Mouse (Mus musculus) intestine, embryonic 14.5 days (tissue): ENCODE results near the gene Mettl2. TPM values are rescaled to one million over a fixed set of nuclear protein-coding genes. Genes with fewer than 3 reads are reported as not detected.
A peak's percentile ranks its signal among the peaks of the same experiment; 100 is the strongest.

Experiments used
- ATAC-seq: fragments of 200-750 bp; cut with Nextera tagmentation; replicated peaks from 2 replicates; pipeline ENCODE4 v1.8.0; 2017; ENCODE audit warnings: low read depth, moderate number of reproducible peaks, moderate TSS enrichment, moderate library complexity; ENCODE audit not compliant: low FRiP score, low TSS enrichment
- DNase-seq: peaks from one replicate; pipeline ENCODE4 v3.0.0-alpha.2; 2018; ENCODE audit warnings: low spot score
- H3K27ac ChIP-seq: fragments of 300-500 bp; sonication (generic); 2 replicates; pipeline ENCODE4 v1.5.1; 2014; ENCODE audit warnings: low read depth, mild to moderate bottlenecking, control low read depth
- H3K27me3 ChIP-seq: fragments of 300-500 bp; sonication (generic); replicated peaks from 2 replicates; pipeline ENCODE4 v1.6.1; 2014; ENCODE audit warnings: low read length, control low read depth; ENCODE audit not compliant: control insufficient read depth, insufficient read depth
- H3K36me3 ChIP-seq: fragments of 300-500 bp; sonication (generic); 2 replicates; pipeline ENCODE4 v1.6.1; 2014; ENCODE audit warnings: low read length, control low read depth; ENCODE audit not compliant: control insufficient read depth, insufficient read depth
- H3K4me1 ChIP-seq: fragments of 300-500 bp; sonication (generic); replicated peaks from 2 replicates; pipeline ENCODE4 v1.6.1; 2014; ENCODE audit warnings: low read length, control low read depth, mixed read lengths; ENCODE audit not compliant: control insufficient read depth, insufficient read depth
- H3K4me2 ChIP-seq: fragments of 300-500 bp; sonication (generic); 2 replicates; pipeline ENCODE4 v1.6.1; 2014; ENCODE audit warnings: low read length
- H3K4me3 ChIP-seq: fragments of 300-500 bp; sonication (generic); 2 replicates; pipeline ENCODE4 v1.5.1; 2014; ENCODE audit warnings: low read depth, low read length, control low read depth, mixed read lengths
- H3K9ac ChIP-seq: fragments of 300-500 bp; sonication (generic); 2 replicates; pipeline ENCODE4 v1.6.1; 2014; ENCODE audit warnings: mild to moderate bottlenecking, low read length
- H3K9me3 ChIP-seq: fragments of 300-500 bp; sonication (generic); 2 replicates; pipeline ENCODE4 v1.6.1; 2016; ENCODE audit warnings: low read length, control low read depth; ENCODE audit not compliant: control insufficient read depth
- WGBS: fragments of 180-500 bp; shearing (Covaris S2); extraction: QIAGEN DNeasy Blood & Tissue Kit; methylation state at CpG from one replicate; pipeline ENCODE4 v1.1.7; 2014; 5-methylcytosine and 5-hydroxymethylcytosine counted together
- polyA plus RNA-seq: library from polyadenylated mRNA; unstranded; fragments of >200 nt; fragmentation: Nextera tagmentation; extraction: Ambion mirVana; gene quantifications from 2 replicates; pipeline ENCODE4 v1.2.1, GENCODE M21; 2014

The Mettl2 gene
- polyA plus RNA-seq, 1 experiment from 2014 or later = 40.7 TPM

DNA sequence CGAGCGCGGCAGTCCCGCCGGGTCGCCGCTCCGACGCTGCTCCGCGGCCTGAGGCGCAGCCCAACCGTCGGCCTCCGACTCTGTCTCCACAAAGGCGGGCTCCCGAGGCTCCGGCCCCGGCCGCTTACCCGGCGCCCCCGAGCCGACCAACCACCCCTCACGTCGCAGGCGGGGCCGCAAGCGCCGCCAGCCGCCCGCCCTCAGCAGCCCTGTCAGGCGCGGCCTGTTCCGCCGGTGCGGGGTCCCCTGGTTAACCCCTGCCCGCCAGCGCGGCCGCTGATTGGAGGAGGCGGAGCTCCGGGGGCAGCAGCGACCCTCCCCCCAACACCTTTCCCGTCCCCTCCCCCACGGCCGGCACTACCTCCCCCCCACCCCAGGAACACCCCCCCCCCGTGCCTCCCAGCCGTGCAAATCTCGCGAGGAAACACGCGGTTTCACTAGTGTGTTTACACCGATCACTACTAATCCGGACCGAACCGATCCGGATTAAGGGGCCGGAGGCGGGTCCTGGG, 55.0 kb downstream of the Mettl2 start:
- H3K4me1 ChIP-seq = peaks cover 18% of the 10 kb centered on the region
- H3K27ac ChIP-seq = peak overlapping the region; percentile 97
- peaks cover 21% of the 10 kb centered on the region for H3K36me3 ChIP-seq
- DNase-seq (peak; percentile 96), ATAC-seq (peak; percentile 98)
- H3K27me3 ChIP-seq = no peaks in the 10 kb centered on the region
- H3K9ac ChIP-seq = peak overlapping the region; percentile 99
- WGBS = 1% methylated on average over 52 of the region's 60 CpGs
- peak overlapping the region; percentile 86 for H3K4me2 ChIP-seq
- peak overlapping the region; percentile 90 for H3K4me3 ChIP-seq
- H3K9me3 ChIP-seq = no peaks in the 10 kb centered on the region

DNA sequence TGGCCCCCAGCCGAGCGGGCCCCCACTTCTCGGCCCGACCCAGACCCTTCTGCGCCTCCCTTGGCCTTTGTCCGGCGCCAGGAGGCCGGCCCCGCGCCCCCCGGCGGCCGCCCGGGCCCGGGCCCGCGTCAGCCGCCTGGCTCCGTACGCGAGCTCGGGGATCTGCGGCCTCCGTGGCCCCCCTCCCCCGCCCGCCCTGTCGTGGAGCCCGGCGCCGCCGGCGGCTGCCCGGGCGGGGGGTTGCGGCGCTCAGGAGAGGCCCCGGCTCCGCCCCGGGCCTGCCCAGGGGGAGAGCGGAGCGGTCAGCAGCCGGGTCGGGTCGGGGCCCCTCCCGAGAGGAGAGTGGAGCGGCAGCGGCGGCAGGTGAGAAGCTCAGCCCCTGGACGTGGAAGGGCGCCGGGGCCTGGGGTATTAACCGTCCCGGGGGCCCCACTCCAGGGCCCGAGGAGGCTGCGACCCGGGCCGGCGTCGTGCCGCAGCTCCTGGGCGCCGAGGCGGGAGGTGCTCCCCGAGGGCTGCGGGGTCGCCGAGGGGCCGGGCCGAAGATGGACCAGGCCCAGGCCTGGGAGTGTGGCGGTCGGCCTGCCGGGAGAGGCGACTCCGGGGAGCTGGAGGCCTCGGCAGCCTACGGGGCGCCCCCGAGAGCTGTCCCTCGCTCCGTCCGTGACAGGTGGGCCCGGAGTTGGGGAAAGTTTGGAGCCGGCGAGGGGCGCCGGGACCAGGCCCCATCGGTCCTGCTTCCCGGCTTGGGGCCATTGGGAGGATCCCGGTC, 55.6 kb downstream of the Mettl2 start:
- peak overlapping the region; percentile 97 for H3K27ac ChIP-seq
- peaks cover 18% of the 10 kb centered on the region for H3K4me1 ChIP-seq
- H3K36me3 ChIP-seq = peaks cover 27% of the 10 kb centered on the region
- WGBS = 5% methylated on average over 78 of the region's 89 CpGs
- H3K4me2 ChIP-seq = peak overlapping the region; percentile 73
- peak overlapping the region; percentile 99 for H3K9ac ChIP-seq
- H3K27me3 ChIP-seq = no peaks in the 10 kb centered on the region
- DNase-seq (peak; percentile 82), ATAC-seq (peak; percentile 68)
- peak overlapping the region; percentile 90 for H3K4me3 ChIP-seq
- H3K9me3 ChIP-seq = no peaks in the 10 kb centered on the region

DNA sequence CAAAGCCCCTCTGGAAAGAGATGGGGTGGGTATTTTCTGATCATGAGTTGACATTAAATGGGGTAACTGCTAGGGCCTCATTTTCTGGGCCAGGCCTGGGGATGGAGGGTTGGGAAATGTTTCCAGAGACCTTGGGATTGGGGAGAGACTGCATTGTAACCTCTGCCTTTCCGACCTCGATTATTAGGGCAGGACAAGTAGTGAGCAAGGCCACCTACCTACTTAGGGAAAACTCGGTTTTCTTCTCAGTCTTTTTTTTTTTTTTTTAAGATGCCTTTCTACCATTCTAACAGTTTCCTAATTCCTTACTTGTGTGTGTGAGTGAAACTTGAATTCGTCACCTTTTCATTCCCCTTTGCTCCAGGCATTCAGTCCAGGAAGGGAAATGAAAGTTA, 56.2 kb downstream of the Mettl2 start:
- no peaks in the 10 kb centered on the region for H3K27me3 ChIP-seq
- H3K36me3 ChIP-seq = peaks cover 27% of the 10 kb centered on the region
- no peaks in the 10 kb centered on the region for H3K9me3 ChIP-seq
- no peak for ATAC-seq
- peak overlapping the region; percentile 73 for H3K4me2 ChIP-seq
- H3K4me1 ChIP-seq = peaks cover 18% of the 10 kb centered on the region
- peak overlapping the region; percentile 99 for H3K9ac ChIP-seq
- WGBS = 6% methylated on average over 4 of the region's 4 CpGs
- H3K4me3 ChIP-seq = peak overlapping the region; percentile 90
- peak overlapping the region; percentile 97 for H3K27ac ChIP-seq
- no peak for DNase-seq

DNA sequence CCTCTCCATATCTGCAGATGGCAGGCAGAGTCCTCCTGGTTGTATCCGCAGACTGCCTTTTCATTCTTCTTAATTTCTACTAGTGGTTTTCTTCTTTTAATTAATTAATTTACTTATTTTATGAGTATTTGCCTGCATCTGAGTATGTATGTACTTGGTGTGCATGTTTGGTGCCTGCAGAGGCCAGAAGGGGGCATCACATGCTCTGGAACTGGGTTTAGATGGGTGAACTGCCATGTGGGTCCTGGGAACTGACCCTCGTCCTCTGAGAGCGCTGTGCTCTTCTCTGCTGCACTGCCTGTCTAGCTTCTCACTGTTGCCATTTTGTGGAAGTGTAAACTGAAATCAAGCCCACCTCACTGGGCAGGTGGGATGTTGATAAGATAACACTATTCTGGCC, 58.5 kb downstream of the Mettl2 start:
- H3K4me1 ChIP-seq = peaks cover 12% of the 10 kb centered on the region
- peaks cover 43% of the 10 kb centered on the region for H3K36me3 ChIP-seq
- H3K9me3 ChIP-seq = no peaks in the 10 kb centered on the region
- 96% methylated on average over 3 of the region's 3 CpGs for WGBS
- no peak overlapping the region for H3K4me2 ChIP-seq
- H3K9ac ChIP-seq = no peak overlapping the region
- ATAC-seq (no peak), DNase-seq (no peak)
- H3K27me3 ChIP-seq = no peaks in the 10 kb centered on the region
- H3K4me3 ChIP-seq = no peak overlapping the region
- no peak overlapping the region for H3K27ac ChIP-seq

Other genes with a start within 250 kb of the Mettl2 start
- gene Efcab3, start 62.8 kb upstream of the Mettl2 start, polyA plus RNA-seq = 1.6 and 2.0 TPM in 2 replicates
- not detected in 2 replicates for gene Gm10842, start 20.5 kb downstream of the Mettl2 start, polyA plus RNA-seq
- 23.0 and 25.3 TPM in 2 replicates for gene Tlk2, start 52.4 kb downstream of the Mettl2 start, polyA plus RNA-seq
- gene Mrc2, start 166.2 kb downstream of the Mettl2 start, polyA plus RNA-seq = 8.7 and 8.8 TPM in 2 replicates